Mouse (Mus musculus) hindbrain, embryonic 13.5 days (tissue): ENCODE results near the gene Lgmn. TPM values are rescaled to one million over a fixed set of nuclear protein-coding genes. Genes with fewer than 3 reads are reported as not detected.

ENCODE experiments used
- ATAC-seq: fragments of 200-750 bp; cut with Nextera tagmentation; 2 replicates; pipeline ENCODE4 v1.8.0; 2017; ENCODE audit warnings: moderate TSS enrichment; ENCODE audit not compliant: low FRiP score
- H3K27ac ChIP-seq: fragments of 300-500 bp; sonication (generic); 2 replicates; pipeline ENCODE4 v1.5.1; 2015; ENCODE audit warnings: inconsistent platforms, mild to moderate bottlenecking, moderate library complexity
- H3K27me3 ChIP-seq: fragments of 300-500 bp; sonication (generic); 2 replicates; pipeline ENCODE4 v1.6.1; 2015; ENCODE audit warnings: mild to moderate bottlenecking, inconsistent platforms
- H3K36me3 ChIP-seq: fragments of 300-500 bp; sonication (generic); 2 replicates; pipeline ENCODE4 v1.6.1; 2015; ENCODE audit warnings: mild to moderate bottlenecking, inconsistent platforms
- H3K4me1 ChIP-seq: fragments of 300-500 bp; sonication (generic); replicated peaks from 2 replicates; pipeline ENCODE4 v1.6.1; 2015; ENCODE audit warnings: inconsistent platforms
- H3K4me2 ChIP-seq: fragments of 300-500 bp; sonication (generic); 2 replicates; pipeline ENCODE4 v1.6.1; 2015; ENCODE audit warnings: inconsistent platforms, mild to moderate bottlenecking, moderate library complexity
- H3K4me3 ChIP-seq: fragments of 300-500 bp; sonication (generic); 2 replicates; pipeline ENCODE4 v1.5.1; 2015; ENCODE audit warnings: mild to moderate bottlenecking, inconsistent platforms
- H3K9ac ChIP-seq: fragments of 300-500 bp; sonication (generic); 2 replicates; pipeline ENCODE4 v1.6.1; 2015; ENCODE audit warnings: mild to moderate bottlenecking, inconsistent platforms
- H3K9me3 ChIP-seq: fragments of 300-500 bp; sonication (generic); 2 replicates; pipeline ENCODE4 v1.6.1; 2016; ENCODE audit warnings: inconsistent platforms
- WGBS: fragments of 180-500 bp; shearing (Covaris S2); methylation state at CpG from one replicate; pipeline ENCODE4 v1.1.7; 2015; 5-methylcytosine and 5-hydroxymethylcytosine counted together
- polyA plus RNA-seq: library from polyadenylated mRNA; unstranded; fragments of >200 nt; fragmentation: Nextera tagmentation; extraction: Ambion mirVana; gene quantifications from 2 replicates; pipeline ENCODE4 v1.2.1, GENCODE M21; 2015

Gene Lgmn
- polyA plus RNA-seq, 1 experiment from 2014 or later, result 89.2 TPM

DNA sequence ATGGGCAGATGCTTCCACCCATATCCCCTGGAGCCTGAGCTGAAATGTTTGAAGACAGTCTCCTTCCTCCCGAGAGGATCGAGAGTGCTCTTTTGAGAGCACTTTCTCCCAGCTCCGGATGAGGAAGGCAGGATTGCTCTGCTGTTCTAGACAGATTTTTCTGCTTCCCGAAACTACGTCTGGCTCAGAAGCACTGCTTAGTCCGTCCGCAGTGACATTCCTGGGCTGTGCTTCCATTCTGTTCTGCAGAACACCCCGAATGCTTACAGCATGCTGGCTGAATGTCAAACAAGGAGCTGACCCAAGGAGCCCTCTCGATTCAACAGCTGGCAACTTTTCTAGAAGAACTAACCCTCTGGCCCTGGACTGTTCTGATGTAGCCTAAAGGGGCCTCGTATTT is 10.8 kb upstream of the Lgmn start:
- H3K36me3 ChIP-seq, result no peaks in the 10 kb centered on the region
- no peak for ATAC-seq
- H3K4me2 ChIP-seq, result no peak overlapping the region
- H3K27ac ChIP-seq, result no peak overlapping the region
- no peaks in the 10 kb centered on the region for H3K27me3 ChIP-seq
- no peak overlapping the region for H3K9ac ChIP-seq
- WGBS, result 74% methylated on average over 10 of the region's 10 CpGs
- no peaks in the 10 kb centered on the region for H3K9me3 ChIP-seq
- H3K4me1 ChIP-seq, result no peaks in the 10 kb centered on the region
- H3K4me3 ChIP-seq, result no peak overlapping the region

DNA sequence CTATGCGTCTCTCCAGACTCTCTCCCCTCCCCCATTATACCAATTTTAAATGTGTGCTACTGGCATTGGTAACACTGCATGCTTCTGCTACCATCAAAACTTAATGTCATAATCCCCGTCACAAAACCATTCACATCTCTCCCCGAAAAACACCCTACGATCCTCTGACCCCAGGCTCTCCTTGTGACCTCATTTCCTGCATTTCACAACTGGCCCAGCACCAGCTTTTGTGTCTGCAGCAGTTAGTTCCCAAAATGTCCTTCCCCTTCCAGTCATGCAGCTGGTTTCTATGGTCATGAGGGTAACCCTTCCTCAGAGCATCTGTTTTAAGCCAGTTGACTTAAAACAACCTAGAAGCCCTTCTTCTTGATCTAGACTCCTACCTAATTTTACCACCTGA is 5.8 kb upstream of the Lgmn start:
- no peak overlapping the region for H3K4me3 ChIP-seq
- no peak for ATAC-seq
- H3K36me3 ChIP-seq, result no peaks in the 10 kb centered on the region
- no peak overlapping the region for H3K27ac ChIP-seq
- H3K9me3 ChIP-seq, result no peaks in the 10 kb centered on the region
- 81% methylated on average over 4 of the region's 4 CpGs for WGBS
- H3K4me1 ChIP-seq, result no peaks in the 10 kb centered on the region
- no peak overlapping the region for H3K9ac ChIP-seq
- no peak overlapping the region for H3K4me2 ChIP-seq
- H3K27me3 ChIP-seq, result no peaks in the 10 kb centered on the region

DNA sequence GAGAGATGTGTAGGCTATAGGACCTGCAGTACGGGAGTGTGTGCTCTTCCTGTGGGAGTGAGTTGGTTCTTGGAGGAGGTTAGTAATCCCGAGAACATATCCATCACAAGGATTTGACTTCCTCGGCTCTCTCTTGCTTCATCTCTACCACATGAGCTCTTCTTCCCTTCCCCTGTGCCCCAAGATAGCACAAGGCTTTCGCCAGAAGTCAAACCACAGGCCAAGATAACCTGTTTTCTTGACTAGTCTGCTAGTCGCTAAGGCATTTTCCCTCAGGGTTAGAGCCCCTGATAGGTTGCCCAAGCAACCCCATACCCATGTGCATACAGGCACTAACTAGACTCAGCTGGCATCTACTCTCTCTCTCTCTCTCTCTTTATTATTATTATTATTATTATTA is 4.1 kb upstream of the Lgmn start:
- H3K27ac ChIP-seq, result no peak overlapping the region
- no peak overlapping the region for H3K4me3 ChIP-seq
- H3K4me2 ChIP-seq, result no peak overlapping the region
- H3K9ac ChIP-seq, result no peak overlapping the region
- H3K4me1 ChIP-seq, result peaks cover 9% of the 10 kb centered on the region
- no peaks in the 10 kb centered on the region for H3K27me3 ChIP-seq
- H3K36me3 ChIP-seq, result no peaks in the 10 kb centered on the region
- no peaks in the 10 kb centered on the region for H3K9me3 ChIP-seq
- 80% methylated on average over 5 of the region's 5 CpGs for WGBS
- no peak for ATAC-seq

DNA sequence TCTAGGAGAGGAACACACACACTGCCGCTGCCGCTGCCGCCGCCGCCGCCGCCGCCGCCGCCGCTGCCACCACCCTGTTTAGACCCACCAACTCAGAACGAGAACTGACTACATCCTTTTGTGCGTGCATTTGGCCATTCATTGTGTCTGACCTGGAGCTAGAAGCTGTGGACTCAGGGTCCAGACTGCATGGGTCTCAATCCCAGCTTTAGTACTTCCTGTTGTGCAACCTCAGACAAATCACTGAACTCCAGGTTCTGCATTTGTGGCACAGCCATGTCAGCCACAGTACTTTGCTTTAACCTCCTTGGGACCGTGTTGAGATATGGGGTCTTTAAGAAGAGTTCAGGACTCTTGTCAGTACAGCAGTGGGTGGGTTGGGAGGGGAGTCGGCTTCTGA is 3.0 kb upstream of the Lgmn start:
- no peak overlapping the region for H3K4me3 ChIP-seq
- ATAC-seq, result no peak
- no peaks in the 10 kb centered on the region for H3K36me3 ChIP-seq
- no peaks in the 10 kb centered on the region for H3K27me3 ChIP-seq
- H3K9ac ChIP-seq, result no peak overlapping the region
- H3K9me3 ChIP-seq, result no peaks in the 10 kb centered on the region
- no peak overlapping the region for H3K27ac ChIP-seq
- WGBS, result 92% methylated on average over 15 of the region's 15 CpGs
- peaks cover 18% of the 10 kb centered on the region for H3K4me1 ChIP-seq
- H3K4me2 ChIP-seq, result no peak overlapping the region

DNA sequence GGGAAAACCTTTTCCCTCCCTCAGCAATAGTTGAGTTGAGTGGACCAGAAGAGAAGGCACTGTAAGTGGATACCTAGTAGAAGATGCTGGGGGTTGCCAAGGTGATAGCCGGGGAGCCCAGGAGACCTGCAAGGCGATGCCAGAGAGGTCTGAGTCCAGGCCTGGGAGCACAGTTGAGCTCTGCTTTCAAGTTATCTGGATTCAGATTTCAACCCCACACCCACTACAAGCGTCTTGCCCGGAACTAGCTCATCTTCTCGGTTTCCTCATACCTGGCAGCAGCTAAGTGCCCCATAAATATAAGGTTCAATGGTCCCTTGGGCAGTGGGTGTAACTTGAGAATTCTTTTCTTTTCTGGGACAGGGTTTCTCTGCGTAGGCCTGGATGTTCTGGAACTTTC is 1.5 kb upstream of the Lgmn start:
- Histone ChIP-seq H3K36me3 (no peaks in the 10 kb centered on the region), H3K9ac (no peak overlapping the region), H3K9me3 (no peaks in the 10 kb centered on the region), H3K4me3 (no peak overlapping the region), H3K4me2 (no peak overlapping the region), H3K27ac (no peak overlapping the region), H3K27me3 (no peaks in the 10 kb centered on the region), H3K4me1 (peaks cover 18% of the 10 kb centered on the region)
- 90% methylated on average over 6 of the region's 6 CpGs for WGBS
- ATAC-seq, result no peak

DNA sequence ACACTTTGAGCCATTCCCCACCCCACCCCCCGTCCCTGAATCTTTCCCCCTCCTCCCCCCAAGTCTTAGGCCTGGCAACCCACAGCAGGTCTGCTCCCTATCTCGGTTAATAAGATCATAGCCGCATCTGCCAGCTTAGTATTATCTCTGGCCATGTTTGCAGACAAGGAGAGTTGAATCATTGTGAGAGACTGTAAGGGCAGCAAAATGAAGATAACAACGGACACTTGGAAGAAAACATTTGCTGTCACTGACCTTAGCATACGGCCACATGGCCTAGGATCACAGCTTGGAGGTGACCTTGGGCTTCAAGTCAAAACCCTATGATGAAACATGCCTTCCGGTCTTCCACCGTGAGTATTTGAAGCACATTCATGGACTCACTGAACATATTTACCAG is 938 bp upstream of the Lgmn start:
- ATAC-seq, result no peak
- no peaks in the 10 kb centered on the region for H3K36me3 ChIP-seq
- no peak overlapping the region for H3K4me3 ChIP-seq
- H3K4me1 ChIP-seq, result peaks cover 18% of the 10 kb centered on the region
- WGBS, result 93% methylated on average over 7 of the region's 7 CpGs
- no peak overlapping the region for H3K9ac ChIP-seq
- no peak overlapping the region for H3K4me2 ChIP-seq
- H3K9me3 ChIP-seq, result no peaks in the 10 kb centered on the region
- H3K27me3 ChIP-seq, result no peaks in the 10 kb centered on the region
- no peak overlapping the region for H3K27ac ChIP-seq

DNA sequence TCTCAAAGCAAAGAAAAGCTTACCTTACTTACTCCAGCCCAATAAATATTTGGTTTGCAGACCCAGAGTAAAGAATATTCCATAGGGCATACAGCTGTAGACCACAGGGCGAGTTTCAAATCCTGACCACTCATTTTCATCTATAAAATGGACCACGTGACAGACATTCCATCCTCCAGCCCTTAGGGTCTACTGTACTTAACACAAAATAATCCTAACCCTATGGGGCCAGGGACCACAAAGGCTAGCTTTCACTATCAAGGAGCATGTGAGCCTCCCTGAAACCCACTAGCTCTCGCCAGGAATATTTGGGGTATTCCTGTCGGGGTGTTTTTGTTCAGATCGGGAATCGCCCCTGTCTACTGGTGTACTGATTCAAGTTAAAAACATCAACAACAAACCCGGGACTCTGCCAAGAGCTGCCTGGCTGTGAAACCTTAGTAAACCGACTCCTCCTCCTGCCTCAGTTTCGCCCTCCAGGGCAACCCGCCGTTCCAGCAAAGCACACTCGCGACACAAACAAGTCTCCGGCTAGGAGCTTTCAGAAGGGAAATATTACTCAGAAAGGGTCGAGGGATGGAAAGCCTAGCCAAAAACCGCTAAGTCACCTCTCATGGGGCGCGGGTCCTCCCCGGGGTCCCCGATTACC is 506 bp downstream of the Lgmn start:
- Histone ChIP-seq H3K36me3 (no peaks in the 10 kb centered on the region; the same call in 1 of the 2 replicates), H3K4me1 (peaks cover 18% of the 10 kb centered on the region), H3K9ac (peak overlapping the region; percentile 79), H3K27ac (peak overlapping the region; percentile 71), H3K9me3 (no peaks in the 10 kb centered on the region), H3K4me2 (peak overlapping the region; percentile 75), H3K4me3 (peak overlapping the region; percentile 58), H3K27me3 (no peaks in the 10 kb centered on the region)
- 3% methylated on average over 20 of the region's 20 CpGs for WGBS
- ATAC-seq, result peak; percentile 73

DNA sequence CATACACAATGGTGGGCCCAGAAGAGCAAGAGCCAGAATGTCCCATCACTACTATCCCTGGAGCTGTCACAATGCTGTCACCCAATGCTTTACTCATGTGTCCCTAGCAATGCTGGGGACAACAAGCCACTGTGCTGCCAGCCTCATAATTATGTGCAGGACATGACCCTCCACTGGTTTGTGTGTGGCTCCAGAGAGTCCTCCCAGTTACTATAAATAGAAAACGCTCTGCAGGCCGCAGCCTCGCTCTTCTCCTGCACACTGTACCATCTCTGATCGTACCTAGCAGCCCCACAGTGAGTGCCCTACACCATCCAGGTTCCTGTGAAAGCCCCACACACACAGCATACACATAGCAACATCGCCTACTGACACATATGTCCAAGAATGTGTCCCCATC is 1.7 kb downstream of the Lgmn start:
- Histone ChIP-seq H3K4me2 (peak overlapping the region; percentile 75), H3K27ac (no peak overlapping the region), H3K4me3 (peak overlapping the region; percentile 58), H3K9me3 (no peaks in the 10 kb centered on the region), H3K36me3 (no peaks in the 10 kb centered on the region; the same call in 1 of the 2 replicates), H3K9ac (peak overlapping the region; percentile 79), H3K4me1 (peaks cover 18% of the 10 kb centered on the region), H3K27me3 (no peaks in the 10 kb centered on the region)
- no peak for ATAC-seq
- 79% methylated on average over 5 of the region's 5 CpGs for WGBS

DNA sequence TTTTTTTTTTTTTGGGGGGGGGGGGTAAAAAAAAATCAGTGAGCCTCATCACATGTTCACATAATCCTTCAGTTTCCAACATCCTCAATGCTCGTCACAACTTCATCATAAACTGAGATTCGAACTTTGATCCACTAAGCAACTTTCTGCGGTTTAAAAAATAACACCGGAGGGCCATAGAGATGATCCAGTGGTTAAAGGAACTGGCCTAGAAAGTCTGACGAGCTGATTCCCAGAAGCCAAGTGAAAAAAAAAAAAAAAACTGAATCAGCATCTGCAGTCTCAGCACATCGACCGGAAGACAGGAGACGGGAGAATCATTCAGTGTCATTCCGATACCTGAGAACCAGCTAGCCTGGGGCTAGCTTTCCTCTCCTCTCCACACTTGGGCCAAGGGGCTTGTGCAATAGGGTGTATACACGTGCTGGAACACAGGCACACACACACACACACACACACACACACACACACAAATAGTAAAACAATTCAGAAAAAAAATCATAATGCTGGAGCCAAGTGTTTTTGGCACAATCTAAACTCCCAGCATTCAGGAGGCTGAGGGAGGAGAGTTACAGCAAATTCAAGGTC is 2.6 kb downstream of the Lgmn start:
- Histone ChIP-seq H3K4me1 (peaks cover 18% of the 10 kb centered on the region), H3K4me2 (no peak overlapping the region), H3K27ac (no peak overlapping the region), H3K27me3 (no peaks in the 10 kb centered on the region), H3K36me3 (no peaks in the 10 kb centered on the region; the same call in 1 of the 2 replicates), H3K9ac (no peak overlapping the region), H3K4me3 (no peak overlapping the region), H3K9me3 (no peaks in the 10 kb centered on the region)
- WGBS, result 80% methylated on average over 10 of the region's 10 CpGs
- no peak for ATAC-seq

DNA sequence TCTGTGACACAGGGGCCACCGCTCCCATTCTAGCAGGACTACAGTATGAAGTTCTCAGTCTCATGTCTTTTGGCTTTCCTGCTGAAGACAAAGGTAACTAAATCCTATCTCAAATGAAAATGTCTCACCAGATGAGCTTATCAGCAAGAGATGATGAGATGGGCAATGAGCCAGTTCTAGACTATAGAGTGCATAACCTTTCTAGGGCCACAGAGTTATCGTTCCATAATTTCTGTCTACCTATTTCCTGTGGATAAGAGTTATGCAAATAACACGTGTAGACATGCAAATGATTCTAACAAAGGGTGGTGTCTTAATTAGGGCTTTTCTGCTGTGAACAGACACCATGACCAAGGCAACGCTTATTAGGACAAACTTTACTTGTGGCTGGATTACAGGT is 5.5 kb downstream of the Lgmn start:
- no peaks in the 10 kb centered on the region; the same call in 1 of the 2 replicates for H3K36me3 ChIP-seq
- H3K9me3 ChIP-seq, result no peaks in the 10 kb centered on the region
- H3K4me2 ChIP-seq, result no peak overlapping the region
- ATAC-seq, result no peak
- H3K9ac ChIP-seq, result no peak overlapping the region
- H3K4me1 ChIP-seq, result peaks cover 13% of the 10 kb centered on the region
- H3K27ac ChIP-seq, result no peak overlapping the region
- no peaks in the 10 kb centered on the region for H3K27me3 ChIP-seq
- 91% methylated on average over 4 of the region's 4 CpGs for WGBS
- H3K4me3 ChIP-seq, result no peak overlapping the region

DNA sequence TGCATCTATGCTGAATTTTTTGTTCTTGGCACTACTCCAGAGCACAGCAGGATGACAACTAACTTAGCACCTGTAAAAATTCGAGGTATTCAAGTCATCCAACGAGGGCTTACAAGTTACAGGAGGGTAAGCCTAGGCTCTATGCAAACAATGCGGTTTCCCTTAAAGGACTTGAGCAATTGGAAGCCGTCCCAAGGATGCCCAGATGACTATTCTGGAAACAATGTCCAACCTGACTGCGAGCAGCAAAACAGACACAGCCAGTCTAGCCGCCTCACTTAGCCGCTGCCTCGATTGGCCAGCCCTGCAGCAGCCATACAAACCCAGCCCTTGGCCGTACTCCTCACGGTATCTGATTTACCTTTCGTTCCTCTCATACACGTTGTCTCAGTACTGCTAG is 7.4 kb downstream of the Lgmn start:
- WGBS, result 86% methylated on average over 12 of the region's 12 CpGs
- H3K4me3 ChIP-seq, result no peak overlapping the region
- no peak for ATAC-seq

DNA sequence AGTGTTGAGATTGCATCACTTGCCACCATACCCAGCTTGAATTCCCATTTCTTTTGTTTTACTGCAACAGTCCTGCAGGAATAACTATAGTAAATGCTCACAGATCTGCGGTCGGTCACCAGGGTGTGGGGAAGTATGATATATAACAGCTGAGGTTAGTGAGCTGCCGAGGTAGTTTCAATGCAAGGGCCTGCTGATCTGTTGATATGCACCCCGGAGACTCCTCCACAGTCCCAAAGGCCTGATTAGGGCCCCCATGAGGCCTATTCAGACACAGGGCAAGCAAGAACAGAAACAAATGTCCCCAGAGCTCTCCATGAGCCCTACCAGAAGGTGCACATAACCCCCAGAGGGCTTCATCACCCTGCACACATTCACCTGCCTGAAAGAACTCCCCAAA is 9.4 kb downstream of the Lgmn start:
- ATAC-seq, result no peak
- Histone ChIP-seq H3K4me1 (no peaks in the 10 kb centered on the region), H3K27ac (no peak overlapping the region), H3K36me3 (peaks cover 5% of the 10 kb centered on the region), H3K9ac (no peak overlapping the region), H3K4me2 (no peak overlapping the region), H3K27me3 (no peaks in the 10 kb centered on the region), H3K4me3 (no peak overlapping the region), H3K9me3 (no peaks in the 10 kb centered on the region)
- 85% methylated on average over 4 of the region's 4 CpGs for WGBS

More for the DNA sequence above, 7.4 kb downstream of the Lgmn start:
- no peak overlapping the region for H3K27ac ChIP-seq
- H3K4me1 ChIP-seq, result no peaks in the 10 kb centered on the region
- H3K9me3 ChIP-seq, result no peaks in the 10 kb centered on the region
- H3K27me3 ChIP-seq, result no peaks in the 10 kb centered on the region
- H3K36me3 ChIP-seq, result no peaks in the 10 kb centered on the region; the same call in 1 of the 2 replicates
- no peak overlapping the region for H3K4me2 ChIP-seq
- H3K9ac ChIP-seq, result no peak overlapping the region

DNA sequence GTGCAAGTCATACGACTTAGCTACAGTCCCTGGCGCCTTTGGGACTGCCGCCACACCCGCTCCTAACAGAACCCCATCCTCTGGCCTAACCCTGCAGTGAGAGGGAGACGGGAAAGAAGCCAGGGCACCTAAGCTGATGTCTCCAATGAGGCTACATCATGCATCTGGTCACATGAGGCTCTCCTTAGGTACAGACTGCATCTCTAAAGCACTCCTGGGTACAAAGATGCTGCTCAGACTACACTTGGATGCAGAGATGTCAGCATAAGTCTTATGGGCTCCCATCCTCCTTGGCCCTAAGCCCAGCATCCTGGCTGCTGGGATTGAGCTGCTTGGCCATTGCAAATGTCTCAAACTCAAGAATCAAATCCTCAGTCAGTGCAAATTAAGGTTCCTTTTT is 10.0 kb downstream of the Lgmn start:
- 97% methylated on average over 5 of the region's 5 CpGs for WGBS
- Histone ChIP-seq H3K27ac (no peak overlapping the region), H3K36me3 (peaks cover 5% of the 10 kb centered on the region), H3K4me2 (no peak overlapping the region), H3K9me3 (no peaks in the 10 kb centered on the region), H3K4me3 (no peak overlapping the region), H3K4me1 (no peaks in the 10 kb centered on the region), H3K9ac (no peak overlapping the region), H3K27me3 (no peaks in the 10 kb centered on the region)
- no peak for ATAC-seq
